Mouse (Mus musculus) liver, adult (tissue): ENCODE results near the gene Gpr85.

Source experiments
- GATA4 ChIP-seq: IDR thresholded peaks from 2 replicates; pipeline ENCODE4 v1.6.1; 2014; ENCODE audit warnings: mild to moderate bottlenecking, low read length; ENCODE audit not compliant: insufficient replicate concordance

Gpr85 gene

DNA sequence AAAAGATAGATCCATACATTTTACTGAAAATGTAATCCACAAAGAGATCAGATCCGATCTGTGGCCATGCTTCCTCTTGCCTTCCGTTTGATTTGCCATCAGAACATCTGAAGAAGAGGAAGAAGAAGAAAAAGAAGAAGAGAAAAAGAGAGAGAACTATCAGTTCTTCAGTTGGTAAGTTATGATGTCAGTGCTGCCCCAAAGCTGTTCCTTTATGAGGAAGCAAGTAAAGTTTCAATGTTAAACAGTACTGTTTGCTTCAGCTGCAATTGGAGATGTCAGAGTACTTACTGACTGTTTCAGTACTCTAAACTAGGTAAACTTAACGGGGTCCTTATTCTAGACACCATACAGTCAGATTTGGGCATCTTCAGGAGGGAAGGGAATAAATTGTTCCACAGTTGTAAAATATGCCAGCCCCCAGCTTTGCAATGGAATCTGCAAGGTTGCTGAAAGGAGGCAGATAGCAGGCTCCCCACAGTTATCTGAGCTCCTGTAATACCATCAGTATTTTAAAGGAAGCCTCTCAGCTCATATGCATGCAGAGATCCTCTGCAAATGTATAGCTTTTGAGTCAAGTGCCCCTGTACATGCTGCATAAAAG lies 2.7 kb downstream of the Gpr85 start:
- TF ChIP-seq GATA4: no peak

DNA sequence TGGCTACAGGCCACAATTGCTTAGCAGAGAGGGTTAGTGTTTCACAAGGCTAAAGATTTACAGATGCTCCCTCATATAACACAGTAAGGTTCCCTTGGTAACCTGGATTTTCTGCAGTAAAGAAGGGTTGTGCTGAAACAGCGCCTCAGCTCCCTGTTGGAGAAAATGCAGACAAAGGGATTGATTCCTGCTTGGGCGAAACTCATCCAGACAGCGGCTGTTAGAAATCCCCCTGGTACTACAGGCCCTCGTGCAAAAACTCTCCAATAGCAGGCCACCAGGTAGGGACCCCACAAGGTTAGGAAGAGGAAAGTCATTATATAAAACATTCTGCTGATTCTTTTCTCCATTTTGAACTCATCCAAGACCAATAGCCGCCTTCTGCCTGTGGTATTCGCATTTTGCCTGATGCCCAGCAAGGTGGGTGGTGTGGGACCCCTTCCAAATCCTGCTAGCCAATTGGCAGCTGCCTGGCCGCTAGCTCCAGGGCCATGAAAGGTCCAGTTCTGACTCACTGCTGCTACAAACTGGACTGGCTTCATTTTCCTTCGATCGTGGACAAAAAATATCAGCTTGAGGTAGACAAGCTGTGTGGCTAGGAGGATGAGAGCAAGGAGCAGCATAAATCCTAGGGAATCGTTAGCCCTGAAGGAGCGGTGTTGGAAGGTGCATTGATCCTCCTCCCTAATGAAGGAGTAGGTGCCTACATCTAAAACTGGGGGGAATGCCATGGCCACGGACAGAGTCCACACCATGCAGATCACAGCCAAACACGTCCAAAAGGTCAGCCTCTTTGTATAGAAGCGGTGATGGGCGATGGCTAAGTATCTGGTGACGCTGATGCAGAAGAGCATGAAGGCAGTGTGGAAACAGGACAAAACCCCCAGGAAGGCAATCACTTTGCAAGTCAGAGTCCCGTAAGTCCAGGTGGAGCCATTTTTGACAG lies 3.7 kb downstream of the Gpr85 start:
- TF ChIP-seq GATA4: no peak

DNA sequence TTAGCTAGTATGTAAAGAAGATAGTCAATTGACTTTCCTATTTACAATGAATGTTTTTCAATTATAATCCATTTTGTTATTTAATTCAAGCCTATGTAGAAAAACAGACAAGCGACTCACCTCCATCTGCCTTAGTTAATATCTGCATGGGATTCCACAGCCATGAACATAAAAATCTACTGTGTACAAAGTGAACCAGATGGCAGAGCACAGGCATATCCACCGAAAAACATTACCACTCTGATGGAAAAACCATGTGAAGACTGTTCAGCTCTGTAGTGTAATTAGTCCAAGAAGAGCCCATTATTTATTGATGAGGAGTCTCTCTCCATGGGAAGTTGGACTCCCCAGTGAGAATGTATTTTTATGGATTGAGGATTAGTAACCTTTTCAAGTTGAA lies 7.0 kb downstream of the Gpr85 start:
- no peak for TF ChIP-seq GATA4

DNA sequence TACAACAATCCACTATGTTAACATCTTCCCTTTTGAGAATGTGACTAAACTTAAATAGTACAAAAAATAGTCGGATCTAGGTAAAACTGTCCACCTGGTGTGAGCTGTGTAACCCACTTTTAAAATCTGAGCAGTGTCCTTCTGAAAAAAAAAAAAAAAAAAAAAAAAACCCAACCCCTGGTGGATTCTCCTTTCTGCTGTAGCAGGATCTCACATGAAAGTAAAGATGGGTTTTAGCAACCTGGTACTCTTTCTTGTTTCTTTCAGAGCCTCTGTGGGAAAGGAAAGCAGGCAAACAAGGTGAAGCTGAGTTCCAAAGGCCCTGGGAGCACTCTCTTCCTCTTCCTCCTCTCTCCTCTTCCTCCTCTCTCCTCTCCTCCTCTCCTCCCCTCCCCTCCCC lies 10.9 kb downstream of the Gpr85 start:
- TF ChIP-seq GATA4: no peak

DNA sequence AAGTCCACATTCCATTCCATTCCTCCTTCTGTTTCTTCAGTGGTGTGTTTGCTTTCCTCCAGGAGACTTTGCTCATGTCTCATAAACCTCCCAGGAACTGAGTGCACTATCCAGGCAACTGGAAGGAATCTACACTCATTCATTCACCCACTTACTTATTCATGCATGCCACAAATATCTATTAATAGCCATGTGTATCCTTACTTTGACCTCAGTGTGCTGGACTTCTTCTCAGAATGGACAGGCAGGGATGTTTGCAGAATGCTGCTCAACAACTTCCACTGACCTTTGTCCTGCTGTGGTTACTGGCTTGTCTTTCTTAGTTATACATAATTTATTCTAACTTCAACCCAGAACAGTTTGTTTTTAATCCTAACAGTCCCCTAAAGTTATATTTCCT lies 23.1 kb downstream of the Gpr85 start:
- TF ChIP-seq GATA4: no peak

DNA sequence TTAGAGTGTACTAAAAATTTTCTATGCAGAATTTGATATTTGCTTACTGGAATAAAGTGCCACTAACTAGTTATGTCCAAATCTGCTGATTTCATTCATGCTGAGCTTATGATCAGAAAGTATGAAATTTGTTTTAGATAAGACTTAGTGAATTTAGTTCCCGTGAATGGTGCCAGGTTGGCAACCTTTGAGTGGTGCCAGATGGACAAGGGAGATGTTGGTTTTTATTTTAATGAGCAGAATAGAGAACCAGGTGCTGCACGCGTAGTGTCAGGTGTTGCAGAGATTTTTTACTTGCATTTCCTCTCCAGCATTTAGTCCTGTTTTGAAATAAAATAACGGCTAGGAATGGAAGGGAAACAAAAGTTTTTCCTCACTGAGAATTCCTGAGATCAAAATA lies 27.6 kb downstream of the Gpr85 start:
- no peak for TF ChIP-seq GATA4

DNA sequence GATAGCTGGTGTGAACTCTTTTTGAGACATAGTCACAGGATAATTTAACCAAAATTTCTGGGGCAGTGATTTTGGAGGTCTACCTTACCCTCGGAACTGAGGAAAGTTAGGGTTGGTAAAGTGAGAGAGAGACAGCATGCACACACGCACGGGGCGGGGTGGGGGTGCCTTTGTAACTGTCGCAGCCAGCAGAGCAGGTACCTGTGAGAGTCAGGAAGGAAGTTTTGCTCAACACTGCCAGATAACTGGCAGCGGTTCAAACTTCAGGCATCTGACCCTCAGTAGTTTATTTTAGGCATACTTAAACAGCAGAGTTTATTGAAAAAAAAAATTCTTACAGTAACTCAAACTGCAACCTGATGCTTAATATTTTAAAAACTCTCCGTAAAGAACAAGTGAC lies 39.7 kb downstream of the Gpr85 start:
- TF ChIP-seq GATA4: no peak

DNA sequence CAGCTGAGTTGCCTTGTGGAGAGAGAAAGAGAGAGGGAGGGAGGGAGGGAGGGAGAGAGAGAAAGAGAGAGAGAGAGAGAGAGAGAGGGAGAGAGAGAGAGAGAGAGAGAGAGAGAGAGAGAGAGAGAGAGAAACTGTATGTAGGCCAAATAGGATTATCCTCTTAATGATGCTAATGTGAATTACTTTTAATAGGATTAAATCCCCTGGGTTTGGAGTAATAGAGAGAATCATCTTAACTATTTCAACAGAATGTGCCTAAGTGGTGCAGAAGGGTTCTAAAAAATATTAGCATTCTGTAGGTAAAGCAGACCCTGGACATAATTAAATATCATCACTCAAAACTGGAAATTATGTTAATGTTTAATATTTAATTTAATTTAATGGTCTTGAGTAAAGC lies 42.4 kb downstream of the Gpr85 start:
- TF ChIP-seq GATA4: no peak
